Mouse (Mus musculus): ENCODE measurements around the gene Decr2. TPM values are rescaled to one million over a fixed set of nuclear protein-coding genes. Genes with fewer than 3 reads are reported as not detected.
"Not testable (repeated sequence)": the region's sequence is repeated elsewhere in the genome, so short reads cannot be mapped to it uniquely, and the experiment has no call there.

Decr2 gene
- polyA plus RNA-seq, 1 experiment from 2014 or later = 15.7 TPM

GRCm38 (mm10) chr17:26115205-26115898 lies 25.2 kb upstream of the Decr2 start:
- DNase-seq (ENCODE audit: low spot score) (no peak), ATAC-seq (ENCODE audit: low read depth) (no peak)
- H3K9me3 ChIP-seq (ENCODE audit: control insufficient read depth, low read length) = no peaks in the 10 kb centered on the region
- H3K4me3 ChIP-seq (ENCODE audit: low read depth, low read length) = no peak overlapping the region
- peaks cover 61% of the 10 kb centered on the region for H3K27me3 ChIP-seq (replicated peaks; ENCODE audit: control insufficient read depth, insufficient read depth, low read length)
- WGBS = 75% methylated on average over 7 of the region's 7 CpGs
- no peak overlapping the region for H3K9ac ChIP-seq (ENCODE audit: low read depth, low read length)
- peaks cover 4% of the 10 kb centered on the region; the same call in 1 of the 2 replicates for H3K4me1 ChIP-seq (ENCODE audit: control insufficient read depth, insufficient read depth, low read length)
- no peak overlapping the region for H3K4me2 ChIP-seq (ENCODE audit: low read depth, low read length)
- H3K36me3 ChIP-seq (ENCODE audit: control insufficient read depth, insufficient read depth, low read length) = no peaks in the 10 kb centered on the region
- no peak overlapping the region for H3K27ac ChIP-seq (replicated peaks; ENCODE audit: low read depth, low read length)

- not testable (repeated sequence) for H3K36me3 ChIP-seq (ENCODE audit: control insufficient read depth, insufficient read depth, low read length); H3K27ac ChIP-seq (replicated peaks; ENCODE audit: low read depth, low read length); ATAC-seq (ENCODE audit: low read depth); H3K4me1 ChIP-seq (ENCODE audit: control insufficient read depth, insufficient read depth, low read length); DNase-seq (ENCODE audit: low spot score); H3K4me2 ChIP-seq (ENCODE audit: low read depth, low read length); H3K4me3 ChIP-seq (ENCODE audit: low read depth, low read length); H3K9ac ChIP-seq (ENCODE audit: low read depth, low read length); H3K9me3 ChIP-seq (ENCODE audit: control insufficient read depth, low read length)
- H3K27me3 ChIP-seq (replicated peaks; ENCODE audit: control insufficient read depth, insufficient read depth, low read length) = peaks cover 68% of the 10 kb centered on the region
- WGBS = 60% methylated on average over 7 of the region's 7 CpGs
These were observed 24.3 kb upstream of the Decr2 start for GRCm38 (mm10) chr17:26114461-26114860.

- no peak overlapping the region for H3K9ac ChIP-seq (ENCODE audit: low read depth, low read length)
- peaks cover 4% of the 10 kb centered on the region; the same call in 1 of the 2 replicates for H3K4me1 ChIP-seq (ENCODE audit: control insufficient read depth, insufficient read depth, low read length)
- no peak overlapping the region for H3K27ac ChIP-seq (replicated peaks; ENCODE audit: low read depth, low read length)
- no peak for DNase-seq (ENCODE audit: low spot score)
- peak overlapping the region; percentile 60 for H3K4me3 ChIP-seq (ENCODE audit: low read depth, low read length)
- H3K36me3 ChIP-seq (ENCODE audit: control insufficient read depth, insufficient read depth, low read length) = no peaks in the 10 kb centered on the region
- no peak for ATAC-seq (ENCODE audit: low read depth)
- WGBS = 9% methylated on average over 8 of the region's 8 CpGs
- H3K9me3 ChIP-seq (ENCODE audit: control insufficient read depth, low read length) = no peaks in the 10 kb centered on the region
- peaks cover 68% of the 10 kb centered on the region for H3K27me3 ChIP-seq (replicated peaks; ENCODE audit: control insufficient read depth, insufficient read depth, low read length)
- peak overlapping the region; percentile 97 for H3K4me2 ChIP-seq (ENCODE audit: low read depth, low read length)
These were observed 23.9 kb upstream of the Decr2 start for GRCm38 (mm10) chr17:26114061-26114460.

GRCm38 (mm10) chr17:26113181-26113948 lies 23.2 kb upstream of the Decr2 start, which contains the start of gene Tmem8:
Gene Tmem8 (plus strand): TSS chr17:26113299.
- DNase-seq (ENCODE audit: low spot score) (peak; percentile 53), ATAC-seq (ENCODE audit: low read depth) (peak; percentile 81)
- Histone ChIP-seq H3K4me3 (ENCODE audit: low read depth, low read length) (peak within 1 kb of the TSS; percentile 60), H3K4me2 (ENCODE audit: low read depth, low read length) (peak within 1 kb of the TSS; percentile 97), H3K27ac (replicated peaks; ENCODE audit: low read depth, low read length) (no peak within 1 kb of the TSS), H3K9me3 (ENCODE audit: control insufficient read depth, low read length) (no peaks in the 10 kb centered on the region), H3K27me3 (replicated peaks; ENCODE audit: control insufficient read depth, insufficient read depth, low read length) (peaks cover 68% of the 10 kb centered on the region), H3K9ac (ENCODE audit: low read depth, low read length) (peak within 1 kb of the TSS; percentile 68), H3K36me3 (ENCODE audit: control insufficient read depth, insufficient read depth, low read length) (no peaks in the 10 kb centered on the region), H3K4me1 (ENCODE audit: control insufficient read depth, insufficient read depth, low read length) (peaks cover 4% of the 10 kb centered on the region; the same call in 1 of the 2 replicates)
- under 1% methylated on average over 28 of the region's 75 CpGs for WGBS

GRCm38 (mm10) chr17:26112751-26113150 lies 22.6 kb upstream of the Decr2 start:
- Histone ChIP-seq H3K9me3 (ENCODE audit: control insufficient read depth, low read length) (no peaks in the 10 kb centered on the region), H3K27ac (replicated peaks; ENCODE audit: low read depth, low read length) (no peak overlapping the region), H3K27me3 (replicated peaks; ENCODE audit: control insufficient read depth, insufficient read depth, low read length) (peaks cover 68% of the 10 kb centered on the region), H3K36me3 (ENCODE audit: control insufficient read depth, insufficient read depth, low read length) (no peaks in the 10 kb centered on the region), H3K9ac (ENCODE audit: low read depth, low read length) (peak overlapping the region; percentile 68; the same call in 1 of the 2 replicates), H3K4me2 (ENCODE audit: low read depth, low read length) (peak overlapping the region; percentile 97), H3K4me3 (ENCODE audit: low read depth, low read length) (peak overlapping the region; percentile 60), H3K4me1 (ENCODE audit: control insufficient read depth, insufficient read depth, low read length) (peaks cover 4% of the 10 kb centered on the region; the same call in 1 of the 2 replicates)
- ATAC-seq (ENCODE audit: low read depth) (no peak), DNase-seq (ENCODE audit: low spot score) (no peak)
- WGBS = 16% methylated on average over 14 of the region's 14 CpGs

- Histone ChIP-seq H3K36me3 (ENCODE audit: control insufficient read depth, insufficient read depth, low read length) (no peaks in the 10 kb centered on the region), H3K4me3 (ENCODE audit: low read depth, low read length) (no peak overlapping the region), H3K4me1 (ENCODE audit: control insufficient read depth, insufficient read depth, low read length) (peaks cover 4% of the 10 kb centered on the region; the same call in 1 of the 2 replicates), H3K9ac (ENCODE audit: low read depth, low read length) (no peak overlapping the region), H3K9me3 (ENCODE audit: control insufficient read depth, low read length) (no peaks in the 10 kb centered on the region), H3K27ac (replicated peaks; ENCODE audit: low read depth, low read length) (no peak overlapping the region), H3K27me3 (replicated peaks; ENCODE audit: control insufficient read depth, insufficient read depth, low read length) (peaks cover 68% of the 10 kb centered on the region), H3K4me2 (ENCODE audit: low read depth, low read length) (no peak overlapping the region)
- DNase-seq (ENCODE audit: low spot score) (no peak), ATAC-seq (ENCODE audit: low read depth) (no peak)
- WGBS = 34% methylated on average over 4 of the region's 4 CpGs
These were observed 21.6 kb upstream of the Decr2 start for GRCm38 (mm10) chr17:26111722-26112121.

- peaks cover 4% of the 10 kb centered on the region; the same call in 1 of the 2 replicates for H3K4me1 ChIP-seq (ENCODE audit: control insufficient read depth, insufficient read depth, low read length)
- no peaks in the 10 kb centered on the region for H3K36me3 ChIP-seq (ENCODE audit: control insufficient read depth, insufficient read depth, low read length)
- DNase-seq (ENCODE audit: low spot score) (no peak), ATAC-seq (ENCODE audit: low read depth) (no peak)
- no peaks in the 10 kb centered on the region for H3K9me3 ChIP-seq (ENCODE audit: control insufficient read depth, low read length)
- H3K27ac ChIP-seq (replicated peaks; ENCODE audit: low read depth, low read length) = no peak overlapping the region
- peaks cover 63% of the 10 kb centered on the region for H3K27me3 ChIP-seq (replicated peaks; ENCODE audit: control insufficient read depth, insufficient read depth, low read length)
- H3K4me2 ChIP-seq (ENCODE audit: low read depth, low read length) = no peak overlapping the region
- no peak overlapping the region for H3K9ac ChIP-seq (ENCODE audit: low read depth, low read length)
- H3K4me3 ChIP-seq (ENCODE audit: low read depth, low read length) = no peak overlapping the region
- WGBS = 6% methylated on average over 4 of the region's 4 CpGs
These were observed 20.9 kb upstream of the Decr2 start for GRCm38 (mm10) chr17:26111024-26111423.

- no peak overlapping the region for H3K4me2 ChIP-seq (ENCODE audit: low read depth, low read length)
- DNase-seq (ENCODE audit: low spot score) = no peak
- ATAC-seq (ENCODE audit: low read depth) = no peak
- H3K4me3 ChIP-seq (ENCODE audit: low read depth, low read length) = no peak overlapping the region
- no peaks in the 10 kb centered on the region for H3K9me3 ChIP-seq (ENCODE audit: control insufficient read depth, low read length)
- WGBS = 21% methylated on average over 4 of the region's 4 CpGs
- H3K36me3 ChIP-seq (ENCODE audit: control insufficient read depth, insufficient read depth, low read length) = no peaks in the 10 kb centered on the region
- no peak overlapping the region for H3K27ac ChIP-seq (replicated peaks; ENCODE audit: low read depth, low read length)
- no peak overlapping the region for H3K9ac ChIP-seq (ENCODE audit: low read depth, low read length)
- H3K4me1 ChIP-seq (ENCODE audit: control insufficient read depth, insufficient read depth, low read length) = peaks cover 4% of the 10 kb centered on the region; the same call in 1 of the 2 replicates
- peaks cover 55% of the 10 kb centered on the region for H3K27me3 ChIP-seq (replicated peaks; ENCODE audit: control insufficient read depth, insufficient read depth, low read length)
These were observed 20.0 kb upstream of the Decr2 start for GRCm38 (mm10) chr17:26110156-26110555.

Measured in embryonic facial prominence, embryonic 14.5 days (tissue).